Mouse (Mus musculus) myocyte (in vitro differentiated cells): Measurements from ENCODE around the gene Aff3.

Experiments used
- CEBPB ChIP-seq: IDR thresholded peaks from 2 replicates; pipeline ENCODE4 v1.6.1; 2011; ENCODE audit warnings: mild to moderate bottlenecking, moderate library complexity; ENCODE audit not compliant: poor library complexity, insufficient read depth, severe bottlenecking
- E2F4 ChIP-seq: IDR thresholded peaks from one replicate; pipeline ENCODE4 v1.6.1; 2011; ENCODE audit warnings: mild to moderate bottlenecking, control low read depth, moderate library complexity; ENCODE audit not compliant: insufficient read depth
- MAX ChIP-seq: IDR thresholded peaks from one replicate; pipeline ENCODE4 v1.6.1; 2011; ENCODE audit warnings: low read depth, mild to moderate bottlenecking, control low read depth
- POLR2A ChIP-seq: IDR thresholded peaks from one replicate; pipeline ENCODE4 v1.6.1; 2011; ENCODE audit warnings: low read depth, mild to moderate bottlenecking, control low read depth, moderate library complexity; ENCODE audit not compliant: insufficient read length
- REST ChIP-seq: IDR thresholded peaks from one replicate; pipeline ENCODE4 v1.6.1; 2011; ENCODE audit warnings: mild to moderate bottlenecking, control low read depth, moderate library complexity; ENCODE audit not compliant: insufficient read depth, insufficient read length
- TCF12 ChIP-seq: IDR thresholded peaks from one replicate; pipeline ENCODE4 v1.6.1; 2011; ENCODE audit warnings: mild to moderate bottlenecking, control low read depth; ENCODE audit not compliant: poor library complexity, insufficient read depth, severe bottlenecking
- USF1 ChIP-seq: IDR thresholded peaks from one replicate; pipeline ENCODE4 v1.6.1; 2011; ENCODE audit warnings: low read depth, mild to moderate bottlenecking, control low read depth, moderate library complexity

GRCm38 (mm10) chr1:38250246-38250645 is 414.5 kb downstream of the Aff3 start:
- TF ChIP-seq USF1 (no peak), POLR2A (no peak), MAX (no peak), E2F4 (no peak), CEBPB (no peak), REST (no peak), TCF12 (no peak)
